Mouse (Mus musculus) monocyte, adult 5-6 weeks (primary cell): ENCODE results near the gene Gng8. TPM values are rescaled to one million over a fixed set of nuclear protein-coding genes. Genes with fewer than 3 reads are reported as not detected.

ENCODE experiments used
- ATAC-seq: fragments of 153-309, 156-312 bp; replicated peaks from 2 replicates; pipeline ENCODE4 v1.8.0; 2017; ENCODE audit warnings: mild to moderate bottlenecking; ENCODE audit not compliant: low TSS enrichment, insufficient number of reproducible peaks, severe bottlenecking, poor library complexity, low FRiP score
- total RNA-seq: library from RNA; stranded (forward); fragments of 200-1000, 200-491, 200-594 nt; gene quantifications from 3 replicates; pipeline ENCODE4 v1.2.3, GENCODE M21; 2017

Gng8 gene
- total RNA-seq, 1 experiment from 2014 or later = not detected

DNA sequence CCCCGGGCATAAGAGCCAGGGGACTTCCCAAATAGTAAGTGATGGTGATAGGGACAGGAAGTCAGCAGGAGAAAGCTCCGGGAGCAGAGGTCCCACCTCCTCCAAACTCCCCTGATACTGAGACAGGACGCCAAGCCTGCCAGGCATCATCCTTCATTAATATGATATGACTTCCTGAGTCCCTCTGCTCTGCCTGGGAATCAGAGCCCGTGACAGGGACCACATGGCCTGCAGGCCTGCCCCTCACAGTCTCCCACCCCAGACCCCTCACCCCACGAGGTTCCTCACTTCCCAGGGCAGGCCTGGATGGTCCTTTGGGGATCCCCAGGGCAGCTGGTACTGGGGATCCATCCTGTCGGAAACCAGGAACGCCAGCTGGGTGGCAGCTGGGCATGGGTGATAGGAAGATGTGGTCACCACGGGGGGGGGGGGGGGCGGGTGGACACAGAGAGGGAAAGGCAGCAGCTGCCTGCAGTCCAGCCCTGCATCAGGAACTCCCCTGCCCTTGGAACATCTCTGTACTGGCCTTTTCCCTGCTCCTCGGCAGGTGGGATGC lies 12.6 kb downstream of the Gng8 start:
- ATAC-seq = no peak

DNA sequence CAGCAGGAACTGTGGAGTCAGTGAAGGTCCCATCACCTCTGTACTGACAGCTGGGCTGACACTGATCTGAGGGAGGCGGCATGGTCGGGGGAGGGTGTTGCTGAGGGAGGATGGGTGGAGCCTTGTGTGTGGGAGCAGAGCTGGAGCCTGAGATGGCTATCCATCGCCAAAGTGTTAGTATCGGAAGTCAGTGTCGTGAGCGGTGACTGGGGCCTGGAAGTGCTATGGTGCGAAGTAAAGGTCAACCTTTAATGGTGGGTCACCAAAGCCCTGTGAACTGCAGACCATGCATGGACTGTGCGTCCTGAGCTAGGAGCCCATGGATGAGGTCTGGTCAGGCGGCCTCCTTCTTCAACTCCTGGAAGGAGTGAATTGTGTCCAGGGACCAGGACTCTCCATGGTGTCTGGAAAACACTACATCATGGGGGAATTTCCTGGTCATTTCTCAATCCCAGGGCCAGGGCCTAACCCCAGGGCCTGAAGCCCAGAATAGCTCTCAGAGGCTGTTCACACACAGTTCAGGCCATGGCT lies 14.0 kb downstream of the Gng8 start:
- no peak for ATAC-seq

DNA sequence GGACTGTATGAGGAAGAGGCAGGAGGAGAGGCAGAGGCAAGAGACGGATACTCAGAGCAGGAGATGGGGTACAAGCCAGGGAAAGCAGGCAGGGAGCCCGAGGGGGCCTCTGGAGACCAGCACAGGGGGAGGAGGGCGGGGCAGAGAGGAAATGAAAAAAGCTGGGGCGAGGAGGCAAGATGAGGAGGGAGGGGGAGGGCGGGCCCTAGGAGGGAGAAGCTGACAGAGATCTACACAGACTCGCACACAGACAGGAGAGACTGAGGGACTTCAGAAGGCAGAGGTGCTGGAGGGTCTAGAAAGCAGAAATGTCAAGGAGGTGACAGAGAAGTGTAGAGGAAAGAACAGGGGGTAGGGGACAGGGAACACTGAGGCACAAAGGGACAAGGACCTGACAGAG lies 14.7 kb downstream of the Gng8 start, which contains the start of gene Ptgir:
Ptgir (plus strand) TSS at position 210 of the 400 bp plus-strand sequence.
- no peak for ATAC-seq

DNA sequence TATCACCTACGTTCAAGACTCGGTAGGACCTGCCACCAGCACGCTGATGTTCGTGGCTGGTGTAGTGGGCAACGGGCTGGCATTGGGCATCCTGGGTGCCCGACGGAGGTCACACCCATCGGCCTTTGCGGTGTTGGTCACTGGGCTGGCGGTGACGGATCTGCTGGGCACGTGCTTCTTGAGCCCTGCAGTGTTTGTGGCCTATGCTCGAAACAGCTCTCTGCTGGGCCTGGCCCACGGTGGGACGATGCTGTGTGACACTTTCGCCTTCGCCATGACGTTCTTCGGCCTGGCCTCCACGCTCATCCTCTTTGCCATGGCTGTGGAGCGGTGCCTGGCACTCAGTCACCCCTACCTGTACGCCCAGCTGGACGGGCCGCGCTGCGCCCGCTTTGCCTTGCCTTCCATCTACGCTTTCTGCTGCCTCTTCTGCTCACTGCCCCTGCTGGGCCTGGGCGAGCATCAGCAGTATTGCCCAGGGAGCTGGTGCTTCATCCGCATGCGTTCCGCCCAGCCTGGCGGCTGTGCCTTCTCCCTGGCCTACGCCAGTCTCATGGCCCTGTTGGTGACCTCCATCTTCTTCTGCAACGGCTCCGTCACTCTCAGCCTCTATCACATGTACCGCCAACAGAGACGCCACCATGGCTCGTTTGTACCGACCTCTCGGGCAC lies 15.4 kb downstream of the Gng8 start:
- ATAC-seq = no peak

DNA sequence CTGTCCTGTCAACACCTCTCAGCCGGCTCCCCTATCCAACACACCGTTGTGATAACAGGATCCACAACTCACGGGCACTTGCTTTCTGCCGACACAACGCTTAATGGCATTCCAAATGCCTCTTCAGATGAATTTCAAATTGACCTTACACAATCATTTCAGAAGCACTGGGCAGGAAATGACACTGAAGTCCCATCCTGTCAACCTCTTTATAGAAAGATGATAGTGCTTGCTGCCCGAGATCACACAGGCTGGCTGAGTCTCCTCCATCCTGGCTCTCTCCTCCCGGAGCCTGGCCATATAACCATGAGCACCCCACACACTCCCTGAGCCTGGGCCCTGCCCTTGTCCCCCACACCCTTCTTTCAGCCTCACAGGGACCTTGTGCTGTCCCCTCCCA lies 16.3 kb downstream of the Gng8 start:
- ATAC-seq = no peak

DNA sequence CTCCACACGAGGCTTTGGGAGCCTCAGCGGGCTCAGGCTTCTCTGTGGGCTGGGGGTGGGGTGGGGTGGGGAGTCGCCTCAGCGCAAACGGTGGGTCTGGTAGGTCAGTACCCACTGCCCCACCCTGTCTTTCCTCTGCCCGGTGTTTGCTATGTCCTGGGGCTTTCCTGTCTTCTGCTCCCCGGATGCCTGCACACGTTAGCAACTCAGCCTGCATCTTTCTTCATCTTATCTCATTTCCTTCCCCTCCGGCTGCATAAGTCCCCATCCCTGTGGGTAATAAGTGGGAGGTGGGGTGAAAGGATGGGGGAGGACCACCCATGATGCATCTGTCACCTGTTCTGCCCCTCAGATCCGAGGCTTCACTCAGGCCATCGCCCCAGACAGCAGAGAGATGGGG lies 16.8 kb downstream of the Gng8 start:
- ATAC-seq = no peak

DNA sequence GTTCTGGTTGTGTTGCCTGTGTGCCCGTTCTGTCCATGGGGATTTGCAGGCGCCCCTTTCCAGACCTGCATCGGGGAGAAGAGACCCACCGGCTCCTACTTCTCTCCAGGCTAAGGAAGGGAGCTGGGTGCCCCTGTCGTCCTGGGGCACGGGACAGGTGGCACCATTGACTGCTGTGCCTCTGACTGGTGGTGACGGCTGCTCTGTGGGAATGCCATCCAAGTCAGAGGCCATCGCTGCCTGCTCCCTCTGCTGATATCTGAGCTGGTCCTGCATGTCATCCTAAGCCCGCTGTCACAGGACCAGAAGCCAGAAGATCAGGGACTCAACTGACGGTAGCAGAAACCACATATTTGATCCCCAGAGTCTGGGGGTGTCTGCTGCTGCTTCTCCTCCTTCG lies 17.3 kb downstream of the Gng8 start:
- ATAC-seq = no peak

DNA sequence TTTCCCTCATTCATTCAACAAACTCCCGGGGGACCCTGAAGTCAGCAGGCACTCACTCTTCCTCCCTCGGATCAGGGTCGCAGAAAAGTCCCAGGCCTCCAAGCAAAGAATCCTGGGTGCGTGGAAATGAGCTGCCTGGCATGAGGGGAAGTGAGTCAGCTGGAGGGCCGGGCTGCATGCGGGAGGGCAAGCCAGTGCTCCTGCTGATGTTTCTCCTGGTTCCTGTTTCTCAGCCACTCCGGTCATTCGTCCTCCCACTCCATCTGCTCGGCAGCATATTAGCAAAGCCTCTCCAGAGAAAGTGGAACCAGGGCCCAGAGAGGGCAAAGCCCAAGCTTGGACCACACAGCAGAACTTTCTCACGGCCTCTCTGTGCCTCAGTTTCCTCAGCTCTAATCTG lies 18.3 kb downstream of the Gng8 start:
- peak; percentile 74 for ATAC-seq

DNA sequence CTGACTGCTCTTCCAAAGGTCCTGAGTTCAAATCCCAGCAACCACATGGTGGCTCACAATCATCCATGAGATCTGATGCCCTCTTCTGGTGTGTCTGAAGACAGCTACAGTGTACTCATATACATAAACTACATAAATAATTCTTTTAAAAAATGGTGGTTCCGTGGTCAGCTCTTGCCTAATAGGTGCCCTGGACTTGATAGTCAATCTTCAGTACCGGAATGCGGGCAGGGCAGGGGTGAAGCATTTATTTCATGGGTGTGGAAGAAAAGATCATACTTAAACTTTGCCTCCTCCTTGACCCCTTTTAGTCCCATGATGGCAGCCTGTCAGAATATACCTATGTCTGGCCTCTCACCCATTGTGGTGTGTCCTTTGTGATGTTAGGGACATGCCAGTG lies 20.3 kb downstream of the Gng8 start:
- no peak for ATAC-seq

DNA sequence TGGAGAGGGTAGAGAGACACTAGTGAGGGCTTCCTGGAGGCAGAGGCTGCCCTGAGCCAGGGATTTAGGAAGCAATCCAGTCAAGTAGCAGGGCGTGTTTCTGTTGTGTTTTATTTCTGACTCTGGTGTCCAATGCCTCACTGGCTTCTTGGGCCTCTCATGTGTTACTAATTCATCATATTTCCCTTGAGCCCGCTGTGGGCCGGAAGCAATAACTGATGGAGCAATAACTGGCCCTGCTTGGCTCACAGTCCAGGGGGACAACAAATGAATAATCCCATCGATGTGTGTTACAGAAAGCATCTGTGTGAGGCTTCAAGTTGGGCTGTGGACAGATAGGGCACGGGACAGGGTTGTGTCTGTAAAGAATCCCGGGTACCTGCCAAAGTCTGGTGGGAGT lies 20.8 kb downstream of the Gng8 start:
- no peak for ATAC-seq

DNA sequence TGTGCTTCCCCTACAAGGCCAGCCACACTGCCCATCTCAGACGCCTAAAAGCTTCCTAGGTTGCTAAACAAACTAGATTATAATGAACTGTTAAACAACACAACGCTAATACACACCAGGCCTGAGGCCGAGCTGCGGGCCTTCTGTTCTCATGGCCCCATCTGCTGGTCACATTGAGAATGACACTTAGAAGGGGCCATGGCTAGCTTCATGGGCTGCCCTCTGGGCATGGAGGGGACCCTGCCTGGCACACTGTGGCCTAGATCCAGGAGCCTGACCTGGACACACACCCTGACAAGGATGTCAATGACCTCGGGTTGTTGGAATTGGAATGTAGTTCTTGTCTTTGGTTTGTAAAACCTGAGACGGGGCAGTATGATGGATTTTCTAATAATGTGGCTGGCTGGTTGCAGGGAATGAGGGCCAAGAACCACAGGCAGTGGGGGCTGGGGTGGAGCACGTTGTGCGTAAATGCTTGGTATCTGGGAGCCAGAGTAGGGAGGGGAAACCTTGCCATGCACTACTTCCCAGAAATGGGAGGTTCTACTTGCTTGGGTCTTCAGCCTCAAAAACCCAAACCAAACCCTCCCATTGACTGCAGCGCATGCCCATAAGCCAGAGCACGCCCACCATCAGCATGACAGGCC lies 22.3 kb downstream of the Gng8 start:
- ATAC-seq = peak; percentile 62

DNA sequence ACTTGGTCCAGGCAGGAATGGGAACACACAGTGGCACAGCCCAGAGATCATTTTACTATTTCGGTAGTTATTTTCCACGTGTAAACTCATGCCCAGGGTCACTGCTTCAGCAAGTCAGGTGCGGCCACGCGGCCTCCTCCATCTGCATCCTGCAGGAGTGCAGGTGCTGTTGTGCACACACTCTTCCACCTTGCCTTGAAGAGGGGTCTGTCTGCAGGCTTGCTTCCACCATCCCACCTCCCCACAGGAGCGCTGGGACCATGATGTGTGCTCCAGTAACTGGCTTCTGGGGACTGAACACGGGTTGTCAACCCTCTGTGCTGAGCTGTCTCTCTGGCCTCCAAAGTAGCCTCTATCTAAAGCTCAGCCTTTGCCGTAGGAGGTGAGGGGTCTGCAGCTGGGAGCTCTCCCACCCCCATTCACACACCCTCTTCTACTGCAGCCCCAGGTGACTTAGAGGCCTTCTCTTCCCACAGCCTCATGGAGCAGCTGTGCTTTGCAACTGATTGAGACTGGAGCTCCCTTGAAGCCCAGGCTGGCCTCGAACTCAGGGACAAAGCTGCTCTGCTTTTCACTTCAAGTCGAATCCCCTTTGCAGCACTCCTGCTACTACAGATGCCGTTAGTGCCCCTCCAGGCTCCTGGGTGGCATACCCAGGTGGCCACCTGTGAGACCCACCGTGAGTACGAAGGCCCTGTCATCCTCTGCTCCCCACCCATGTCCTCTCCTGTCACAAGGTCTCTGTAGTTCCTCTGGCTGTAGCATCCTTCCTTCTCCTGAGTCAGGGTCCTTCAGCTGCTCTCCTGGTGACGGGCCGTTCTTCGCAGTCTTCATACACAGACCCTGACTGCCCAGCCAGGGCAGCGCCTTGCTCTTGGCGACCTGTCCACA lies 23.1 kb downstream of the Gng8 start:
- ATAC-seq = no peak

DNA sequence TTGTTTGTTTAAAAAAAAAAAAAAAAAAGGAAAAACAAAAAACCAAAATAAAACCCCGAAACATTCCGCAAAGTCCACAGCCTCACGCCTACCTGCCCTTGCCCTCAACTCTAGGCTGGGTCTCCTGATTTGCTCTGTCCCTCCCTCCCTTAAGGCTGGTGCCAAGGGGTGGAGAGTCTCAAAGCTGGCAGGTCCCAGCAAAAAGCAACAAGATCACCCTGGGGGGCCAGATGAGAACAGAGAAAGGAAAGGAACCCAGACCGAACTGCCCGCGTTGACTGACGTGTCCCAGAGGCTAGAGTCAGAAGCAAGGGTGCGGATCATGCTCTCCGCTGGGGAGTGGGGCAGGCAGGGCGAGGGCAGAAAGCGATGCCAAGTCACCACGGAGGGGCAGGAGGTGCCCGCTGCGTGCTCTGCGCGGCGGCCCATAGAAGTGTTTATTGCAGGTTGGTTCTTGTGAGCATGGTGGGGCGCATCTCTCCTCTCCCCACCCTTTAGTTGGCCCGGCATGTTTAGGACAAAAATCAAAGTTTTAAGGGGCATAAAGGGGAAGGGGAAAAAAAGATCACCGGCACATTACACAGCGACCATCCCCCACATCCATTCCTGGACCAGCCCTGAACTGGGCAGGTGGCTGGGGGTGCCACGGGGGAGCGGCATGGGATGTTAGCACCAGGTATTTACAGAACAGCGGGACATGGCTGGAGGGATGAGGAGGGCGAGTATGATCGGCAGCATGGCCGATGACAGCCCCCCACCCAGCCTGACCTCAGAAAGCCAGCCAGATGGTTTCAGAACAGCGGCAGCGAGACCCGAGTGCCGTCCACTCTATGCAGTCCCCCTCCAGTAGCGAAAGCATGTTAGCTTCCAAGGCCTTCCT lies 24.1 kb downstream of the Gng8 start:
- ATAC-seq = no peak

DNA sequence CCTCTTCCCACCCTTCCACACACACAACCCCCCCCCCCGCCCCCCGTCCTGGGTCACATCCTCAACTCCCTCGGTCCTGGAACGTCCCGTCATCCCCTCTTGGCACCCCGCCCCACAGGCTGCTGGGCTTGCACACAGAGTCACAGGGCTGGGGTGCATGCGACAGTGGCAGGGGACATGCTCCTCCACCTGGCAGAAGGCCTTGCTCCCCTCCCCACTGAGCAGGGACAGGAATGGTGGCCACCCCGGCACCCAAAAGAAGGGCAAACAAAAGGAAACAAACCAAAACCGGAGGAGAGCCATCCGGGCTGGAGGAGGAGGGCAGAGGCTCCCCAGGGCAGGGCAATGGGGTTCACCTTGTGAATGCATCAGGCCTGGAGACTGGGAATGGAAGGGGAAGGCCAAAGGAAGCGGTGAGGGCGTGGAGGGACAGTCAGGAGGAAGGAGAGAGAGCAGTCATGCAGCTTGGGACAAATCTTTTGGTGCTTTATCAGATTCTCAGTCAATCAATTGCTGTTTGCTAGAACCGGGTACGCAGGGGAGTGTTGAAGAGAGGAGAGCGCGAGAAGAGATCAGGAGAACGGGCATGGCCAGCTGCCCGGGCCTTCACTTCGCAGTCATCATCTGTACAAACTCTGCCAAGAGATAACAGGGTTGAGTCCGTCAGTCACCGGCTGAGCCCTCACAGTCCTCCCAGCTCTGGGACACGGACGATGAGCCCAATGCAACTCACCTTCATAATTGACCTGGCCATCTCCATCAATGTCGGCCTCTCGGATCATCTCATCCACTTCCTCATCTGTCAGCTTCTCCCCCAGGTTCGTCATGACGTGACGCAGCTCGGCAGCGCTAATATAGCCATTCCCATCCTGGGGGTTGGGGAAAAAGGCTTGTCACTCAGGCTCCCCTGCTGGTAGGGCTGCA lies 25.0 kb downstream of the Gng8 start:
- ATAC-seq = no peak

DNA sequence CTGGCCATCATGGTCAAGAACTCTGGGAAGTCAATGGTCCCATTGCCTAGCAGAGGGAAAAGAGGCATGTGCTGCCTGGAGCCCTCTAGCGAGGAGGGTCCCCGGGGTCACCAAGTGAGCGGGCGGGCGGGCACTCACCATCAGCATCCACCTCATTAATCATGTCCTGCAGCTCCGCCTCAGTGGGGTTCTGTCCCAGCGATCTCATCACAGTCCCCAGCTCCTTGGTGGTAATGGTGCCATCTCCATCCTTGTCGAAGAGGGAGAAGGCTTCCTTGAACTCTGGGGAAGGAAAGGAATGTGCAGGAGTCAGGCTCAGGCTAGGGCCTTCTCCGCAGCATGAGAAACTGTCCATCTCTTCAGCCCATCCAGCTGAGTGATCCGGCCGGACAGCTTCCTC lies 25.9 kb downstream of the Gng8 start:
- ATAC-seq = no peak

DNA sequence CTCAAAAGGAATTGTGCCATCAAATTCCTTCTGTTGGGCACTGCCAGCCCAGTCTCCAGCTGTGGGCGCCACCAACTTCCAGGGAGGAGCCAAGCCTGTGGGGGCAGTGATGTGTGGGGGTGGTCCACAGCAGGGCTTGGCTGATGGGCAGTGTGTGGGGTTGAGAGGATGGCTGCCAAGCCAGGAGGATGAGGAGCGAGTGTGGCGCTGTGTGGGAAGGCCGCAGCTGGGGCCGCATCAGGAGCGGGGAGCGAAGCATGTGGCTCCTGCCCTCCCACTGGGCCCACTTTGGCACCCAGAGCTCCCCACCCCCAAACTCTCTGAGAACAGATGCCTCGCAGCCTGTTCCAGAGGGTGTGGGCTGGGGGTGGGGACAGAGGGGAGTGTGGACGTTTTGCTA lies 26.4 kb downstream of the Gng8 start:
- ATAC-seq = no peak

DNA sequence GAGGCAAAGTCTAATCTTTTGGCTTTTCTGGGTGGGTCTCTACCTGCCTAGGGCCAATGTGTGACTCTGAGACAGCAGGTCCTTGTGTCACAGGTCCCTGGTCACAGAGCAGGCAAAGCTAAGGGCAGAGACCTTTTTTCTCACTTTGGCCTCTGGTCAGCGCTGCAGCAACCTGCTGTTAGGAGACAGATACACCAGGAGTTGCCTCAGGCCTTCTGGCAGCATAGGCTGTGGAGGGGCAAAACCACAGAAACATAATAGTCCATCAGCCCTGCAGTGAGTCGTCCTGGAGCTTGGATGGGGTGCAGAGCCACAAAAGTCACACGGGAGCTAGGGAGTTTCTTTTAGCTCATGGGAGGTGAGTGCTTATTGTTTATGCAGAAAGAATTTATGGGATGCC lies 27.1 kb downstream of the Gng8 start:
- ATAC-seq = no peak
